Mouse (Mus musculus): ENCODE measurements at regions not wholly inside any gene's neighbourhood (a gene's known extent, or its start where the extent isn't known, plus 50 kb on each side); places are given as distances from the start of the nearest gene placed in this dataset.
"Not testable (repeated sequence)": the region's sequence is repeated elsewhere in the genome, so short reads cannot be mapped to it uniquely, and the experiment has no call there.

GRCm38 (mm10) chr10:130594046-130594734 is 97.0 kb upstream of the Vmn2r87 start:
- DNase-seq (ENCODE audit: low spot score): peak; percentile 10

GRCm38 (mm10) chr10:130566426-130566825 is 69.2 kb upstream of the Vmn2r87 start:
- DNase-seq (ENCODE audit: low spot score): not testable (repeated sequence)

GRCm38 (mm10) chr10:130548570-130548969 is 51.4 kb upstream of the Vmn2r87 start:
- no peak for DNase-seq (ENCODE audit: low spot score)
